Mouse (Mus musculus): Measurements from ENCODE around the gene Ubxn10.

Gene Ubxn10

GRCm38 (mm10) chr4:138702031-138702430, 34.9 kb downstream of the Ubxn10 start:
- DNase-seq (ENCODE audit: extremely low spot score, low spot score): no peak

GRCm38 (mm10) chr4:138701111-138701510, 35.9 kb downstream of the Ubxn10 start:
- no peak for DNase-seq (ENCODE audit: extremely low spot score, low spot score)

GRCm38 (mm10) chr4:138700184-138700982, 36.6 kb downstream of the Ubxn10 start:
- DNase-seq (ENCODE audit: extremely low spot score, low spot score): peak; percentile 56

GRCm38 (mm10) chr4:138698296-138698695, 38.7 kb downstream of the Ubxn10 start:
- no peak for DNase-seq (ENCODE audit: extremely low spot score, low spot score)

GRCm38 (mm10) chr4:138697166-138697860, 39.7 kb downstream of the Ubxn10 start:
- DNase-seq (ENCODE audit: extremely low spot score, low spot score): no peak

GRCm38 (mm10) chr4:138696720-138697119, 40.2 kb downstream of the Ubxn10 start:
- DNase-seq (ENCODE audit: extremely low spot score, low spot score): no peak

GRCm38 (mm10) chr4:138693043-138693692, 43.8 kb downstream of the Ubxn10 start:
- no peak for DNase-seq (ENCODE audit: extremely low spot score, low spot score)

- DNase-seq (ENCODE audit: extremely low spot score, low spot score): no peak
Observed at GRCm38 (mm10) chr4:138691443-138692181, 45.4 kb downstream of the Ubxn10 start.

GRCm38 (mm10) chr4:138690561-138690960, 46.4 kb downstream of the Ubxn10 start:
- DNase-seq (ENCODE audit: extremely low spot score, low spot score): no peak

GRCm38 (mm10) chr4:138689094-138689512, 47.9 kb downstream of the Ubxn10 start:
- no peak for DNase-seq (ENCODE audit: extremely low spot score, low spot score)

- no peak for DNase-seq (ENCODE audit: extremely low spot score, low spot score)
Observed at GRCm38 (mm10) chr4:138685813-138686212, 51.2 kb downstream of the Ubxn10 start.

- no peak for DNase-seq (ENCODE audit: extremely low spot score, low spot score)
Observed at GRCm38 (mm10) chr4:138682760-138683159, 54.2 kb downstream of the Ubxn10 start.

- no peak for DNase-seq (ENCODE audit: extremely low spot score, low spot score)
Observed at GRCm38 (mm10) chr4:138680124-138680523, 56.8 kb downstream of the Ubxn10 start.

- no peak for DNase-seq (ENCODE audit: extremely low spot score, low spot score)
Observed at GRCm38 (mm10) chr4:138677579-138677978, 59.4 kb downstream of the Ubxn10 start.

- no peak for DNase-seq (ENCODE audit: extremely low spot score, low spot score)
Observed at GRCm38 (mm10) chr4:138676480-138676879, 60.5 kb downstream of the Ubxn10 start.

- no peak for DNase-seq (ENCODE audit: extremely low spot score, low spot score)
Observed at GRCm38 (mm10) chr4:138672160-138672559, 64.8 kb downstream of the Ubxn10 start.

GRCm38 (mm10) chr4:138670093-138670889, 66.7 kb downstream of the Ubxn10 start:
- no peak for DNase-seq (ENCODE audit: extremely low spot score, low spot score)

- DNase-seq (ENCODE audit: extremely low spot score, low spot score): no peak
Observed at GRCm38 (mm10) chr4:138666521-138666920, 70.4 kb downstream of the Ubxn10 start.

GRCm38 (mm10) chr4:138659936-138660602, 76.9 kb downstream of the Ubxn10 start:
- no peak for DNase-seq (ENCODE audit: extremely low spot score, low spot score)

Measured in neural tube, embryonic 10.5 days (tissue).